Mouse (Mus musculus): ENCODE measurements around the gene Gjb3. TPM values are rescaled to one million over a fixed set of nuclear protein-coding genes. Genes with fewer than 3 reads are reported as not detected.

Gjb3 gene
- polyA plus RNA-seq (2017; shearing (Covaris generic)) = under 1 TPM in 1 of 3 experiments, not detected in 2; 0.20 TPM

DNA sequence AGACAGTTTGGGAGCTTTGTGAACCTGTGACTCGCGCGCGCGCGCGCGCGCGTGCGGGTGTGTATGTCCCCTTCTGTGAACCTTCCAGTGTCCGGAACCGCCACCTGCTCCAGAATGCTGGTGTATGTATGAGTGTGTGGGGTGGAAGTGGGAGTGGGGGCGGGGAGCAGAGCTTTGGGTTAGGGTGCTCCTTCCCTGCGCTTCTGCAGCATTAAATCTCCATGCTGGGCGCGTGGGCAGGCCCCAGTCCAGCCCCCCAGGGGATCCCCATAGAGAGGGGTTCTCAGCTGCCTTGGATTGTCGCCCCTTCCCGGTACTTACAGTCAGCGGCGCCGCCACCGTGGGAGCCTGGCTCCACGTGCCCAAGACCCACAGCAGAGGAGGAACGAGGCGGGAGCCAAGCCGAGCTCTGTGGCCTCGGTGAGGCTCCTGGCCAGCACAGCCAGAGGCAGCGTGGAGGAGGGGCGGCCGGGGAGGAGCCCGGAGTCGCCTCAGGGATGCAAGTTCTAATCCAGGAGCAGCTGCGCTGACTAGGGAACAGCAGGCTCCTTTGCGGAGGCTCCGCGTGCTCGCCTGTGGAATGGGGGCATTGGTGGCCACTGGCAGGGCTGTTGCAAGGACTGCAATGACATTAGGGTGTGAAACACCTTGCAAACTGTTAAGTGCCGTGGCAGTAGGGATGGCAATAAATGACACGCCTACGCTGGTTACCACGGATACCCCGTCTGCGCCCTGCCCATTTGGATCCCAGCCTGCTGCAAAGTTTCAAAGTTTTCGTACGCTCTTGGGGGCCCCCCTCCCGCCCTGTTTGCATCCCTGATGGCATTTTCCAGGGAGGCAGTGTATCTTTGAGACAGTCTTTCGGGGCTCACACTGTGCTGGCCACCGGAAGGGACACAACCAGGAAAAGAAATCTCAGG, at the start of gene Gjb3:
TSS of gene Gjb3 (minus strand) at position 664 of the 920 bp plus-strand sequence.
- ATAC-seq = no peak

DNA sequence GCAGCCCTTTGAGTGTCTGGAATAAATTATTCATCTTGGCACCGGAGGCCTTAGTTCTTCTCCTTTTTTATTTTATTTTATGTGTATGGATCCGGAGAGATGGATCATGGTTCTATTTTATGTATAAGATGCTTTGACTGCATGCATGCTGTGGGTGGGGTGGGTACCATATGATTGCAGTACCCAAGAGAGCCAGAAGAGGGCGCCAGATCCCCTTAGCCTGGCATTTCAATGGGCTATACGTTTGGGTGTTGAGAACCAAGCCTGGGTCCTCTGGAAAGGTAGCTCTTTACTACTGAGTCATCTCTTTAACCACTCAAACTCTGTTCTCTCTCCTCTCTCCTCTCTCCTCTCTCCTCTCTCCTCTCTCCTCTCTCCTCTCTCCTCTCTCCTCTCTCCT, 46.7 kb upstream of the Gjb3 start:
- ATAC-seq = no peak

DNA sequence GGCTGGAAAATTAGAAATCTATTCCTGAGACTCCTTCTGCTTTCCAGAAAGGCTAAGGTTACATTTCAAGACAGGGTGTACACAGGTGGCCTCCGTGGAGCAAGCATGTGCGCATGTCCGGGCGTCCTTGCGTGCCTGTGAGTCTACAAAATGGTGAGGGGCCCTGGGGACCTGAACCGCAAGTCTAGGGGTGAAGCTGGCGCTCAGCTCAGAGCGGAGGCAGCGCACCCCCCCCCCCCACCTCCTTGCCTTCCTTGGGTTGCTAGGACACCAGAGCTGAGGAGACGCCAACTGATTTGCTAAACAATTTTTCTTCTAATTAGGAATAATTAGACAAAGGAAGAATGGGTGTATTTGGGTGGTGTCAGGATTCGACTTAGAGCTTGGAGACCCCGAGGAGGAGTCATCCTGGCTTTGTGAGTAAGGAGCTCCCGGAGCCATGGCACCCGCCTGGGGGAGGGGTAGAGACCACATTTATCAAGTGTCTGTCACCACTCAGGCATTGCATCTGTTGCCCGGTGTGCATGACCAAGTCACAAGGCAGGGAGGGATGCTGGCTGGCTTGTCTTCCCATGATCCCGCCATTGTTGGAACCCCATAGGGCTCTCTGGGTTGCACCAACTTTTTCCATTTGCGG, 45.0 kb upstream of the Gjb3 start:
- no peak for ATAC-seq

DNA sequence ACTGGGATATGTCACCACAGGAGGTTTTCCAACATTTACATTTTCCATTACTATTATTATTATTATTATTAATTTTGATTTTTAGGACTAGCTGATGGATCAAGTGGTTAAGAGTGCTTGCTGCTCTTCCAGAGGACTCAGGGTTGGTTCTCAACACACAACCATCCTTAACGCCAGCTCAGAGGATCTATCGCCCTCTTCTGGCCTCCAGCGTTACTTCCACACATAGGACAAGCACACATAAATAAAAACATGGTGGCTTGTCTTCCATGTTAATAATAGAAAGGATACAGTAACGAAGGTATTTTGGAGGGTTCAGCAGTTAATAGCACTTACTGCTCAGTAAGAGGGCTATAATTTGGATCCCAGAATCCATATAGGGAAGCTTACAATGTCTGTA, 44.0 kb upstream of the Gjb3 start:
- no peak for ATAC-seq

DNA sequence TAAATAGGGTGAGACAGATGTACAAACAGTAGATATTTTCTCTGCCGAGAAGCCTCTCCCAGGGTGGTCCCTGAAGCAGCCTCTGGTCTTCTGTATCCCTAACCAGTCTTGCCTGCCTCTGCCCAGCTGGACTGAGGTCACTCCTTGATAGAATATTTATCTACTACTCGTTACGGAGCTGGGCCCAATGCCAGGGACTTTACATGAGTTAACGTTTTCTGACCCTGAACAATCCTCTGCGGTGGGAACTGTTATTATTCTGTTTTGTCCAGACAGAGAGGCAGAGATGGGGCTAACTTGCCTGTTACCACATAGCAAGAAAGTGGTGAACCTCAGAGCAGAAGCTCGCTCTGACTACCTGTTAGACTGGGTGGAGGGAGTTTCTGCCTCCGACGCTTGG, 42.8 kb upstream of the Gjb3 start:
- no peak for ATAC-seq

DNA sequence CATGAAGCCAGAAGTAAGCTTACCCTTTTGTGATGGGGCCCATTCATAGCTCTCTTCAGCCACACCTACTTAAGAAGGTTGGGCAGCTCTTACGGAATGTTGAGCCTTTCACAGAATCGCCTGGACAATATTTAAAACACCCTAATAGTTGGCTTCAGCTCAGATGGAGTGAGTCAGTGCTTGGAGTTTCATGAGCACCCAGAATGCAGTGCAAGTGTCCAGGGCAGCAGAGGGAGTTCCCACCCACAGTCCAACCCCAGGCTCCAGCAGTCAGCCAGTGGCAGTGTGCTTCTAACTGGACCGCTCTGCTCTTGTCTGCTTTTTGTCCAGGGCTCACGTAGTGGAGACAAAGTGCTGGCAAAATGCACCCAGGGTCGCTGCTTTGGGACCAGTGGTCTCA, 40.9 kb upstream of the Gjb3 start:
- ATAC-seq = no peak

DNA sequence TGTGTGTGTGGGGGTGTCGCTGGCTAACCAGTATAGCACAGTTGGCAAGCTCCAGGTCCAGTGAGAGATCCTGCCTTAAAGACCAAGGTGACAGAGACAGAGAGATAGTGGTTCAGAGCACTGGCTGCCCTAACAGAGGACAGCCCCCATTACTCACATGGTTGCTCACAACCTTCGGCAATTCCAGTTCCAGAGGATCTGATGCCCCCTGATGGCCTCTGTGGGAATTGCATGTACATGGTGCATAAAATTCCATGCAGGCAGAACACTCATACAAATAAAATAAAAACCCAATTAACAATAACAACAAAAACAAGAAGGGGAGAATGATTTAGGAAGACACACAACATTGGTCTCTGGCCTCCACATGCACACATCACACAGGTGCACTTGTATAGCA, 39.8 kb upstream of the Gjb3 start:
- no peak for ATAC-seq

DNA sequence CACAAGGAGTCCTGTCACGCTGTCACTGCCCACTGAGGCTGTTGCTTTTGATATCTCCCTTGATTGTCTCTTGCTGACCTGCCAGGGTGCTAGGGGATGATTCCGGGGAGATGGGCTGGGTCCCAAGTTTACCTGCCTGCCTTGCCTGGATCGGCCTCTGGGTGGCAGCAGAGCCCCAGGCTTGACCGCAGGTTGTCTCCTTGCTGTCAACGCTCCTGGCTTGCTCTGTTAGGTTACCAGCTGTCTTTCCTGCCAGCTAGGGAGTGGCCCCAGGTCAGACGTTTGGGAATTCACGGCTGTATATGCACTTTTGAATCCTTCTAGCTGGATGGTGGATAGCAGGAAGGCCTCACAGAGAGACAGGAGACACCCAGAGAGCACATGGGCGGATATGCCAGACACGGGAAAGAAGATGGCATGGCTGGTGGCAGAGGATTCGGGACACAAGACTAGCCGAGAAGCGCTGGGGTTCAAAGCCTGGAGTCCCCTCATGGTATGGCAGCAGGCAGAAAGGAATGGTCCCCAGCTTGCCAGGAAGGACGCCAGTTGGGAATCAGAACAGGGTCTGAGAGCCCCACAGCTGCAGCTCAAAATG, 37.8 kb upstream of the Gjb3 start:
- ATAC-seq = no peak

DNA sequence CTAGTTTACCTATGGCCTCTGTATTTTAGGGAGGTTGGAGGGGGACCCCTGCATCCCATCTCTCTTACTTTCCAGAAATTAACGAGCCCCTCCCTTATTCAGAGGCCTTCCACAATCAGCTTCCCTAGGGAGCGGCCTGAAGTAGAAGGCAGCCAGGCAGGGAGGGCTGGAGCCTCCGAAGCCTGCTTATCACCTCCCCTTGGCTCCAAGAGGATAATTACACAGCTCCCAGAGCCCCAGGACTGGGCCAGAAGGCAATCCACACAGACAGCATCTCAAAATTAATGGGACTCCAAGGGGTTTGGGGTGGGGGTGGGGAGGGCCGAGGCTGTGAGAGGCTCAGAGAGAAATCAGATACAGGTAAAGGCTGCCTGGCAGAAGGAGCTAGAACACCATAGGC, 35.2 kb upstream of the Gjb3 start:
- ATAC-seq = no peak

DNA sequence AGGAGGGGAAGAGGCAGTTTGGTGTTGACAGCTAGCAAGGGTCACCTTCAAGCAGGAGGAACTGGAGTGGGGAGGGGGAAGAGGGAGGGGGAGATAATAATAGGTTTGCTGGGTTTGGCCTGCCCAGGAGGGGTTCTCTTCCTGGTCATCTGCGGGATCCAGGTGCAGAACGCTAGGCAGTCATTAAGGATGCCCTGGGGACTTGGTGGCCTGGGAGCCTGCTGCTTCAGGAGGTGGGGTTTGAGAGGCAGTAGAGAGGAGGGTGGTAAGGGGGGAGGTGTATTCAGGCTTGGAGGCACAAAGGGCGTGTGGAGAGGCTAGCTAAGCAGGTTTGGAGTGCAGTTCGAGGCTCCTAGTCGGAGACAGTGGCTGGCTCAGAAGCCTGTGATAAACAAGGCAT, 34.8 kb upstream of the Gjb3 start:
- ATAC-seq = no peak

DNA sequence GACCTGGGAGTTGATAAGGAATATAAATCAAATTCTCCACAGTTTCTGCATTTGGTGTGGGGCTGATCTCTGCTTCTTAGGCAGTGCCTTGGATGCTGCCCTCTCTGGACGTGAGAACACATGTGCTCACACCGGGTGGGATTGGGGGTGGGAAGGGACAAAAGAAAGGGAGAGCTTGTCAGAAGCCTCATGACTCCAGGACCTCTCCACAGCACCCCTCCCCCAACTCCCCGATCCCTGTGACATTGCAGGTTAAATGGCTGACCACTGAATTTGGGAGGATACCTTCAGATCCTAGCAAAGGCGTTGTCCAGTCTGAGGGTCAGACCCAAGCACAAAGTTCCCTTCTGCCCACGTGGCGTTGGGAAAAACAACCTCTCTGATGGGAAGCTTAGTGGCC, 33.8 kb upstream of the Gjb3 start:
- no peak for ATAC-seq

DNA sequence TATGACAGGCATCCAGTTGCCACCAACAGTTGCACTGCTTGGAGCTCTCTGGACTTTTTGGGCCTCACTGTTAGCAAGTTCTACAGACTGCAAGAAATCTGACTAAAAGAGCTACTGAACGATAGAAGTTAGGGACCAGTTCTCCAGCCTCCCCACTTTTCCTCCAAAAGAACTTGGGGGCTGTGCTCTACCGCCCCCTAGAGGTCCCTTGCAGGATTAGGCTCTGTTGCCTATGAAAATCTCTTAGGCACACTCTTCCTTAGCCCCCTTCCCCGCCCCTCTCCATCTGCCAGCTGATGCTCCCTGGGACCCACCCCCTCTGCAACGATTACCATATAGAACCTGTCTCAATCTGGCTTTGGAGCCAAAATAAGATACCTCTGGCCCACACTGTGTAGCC, 32.7 kb upstream of the Gjb3 start:
- ATAC-seq = no peak

DNA sequence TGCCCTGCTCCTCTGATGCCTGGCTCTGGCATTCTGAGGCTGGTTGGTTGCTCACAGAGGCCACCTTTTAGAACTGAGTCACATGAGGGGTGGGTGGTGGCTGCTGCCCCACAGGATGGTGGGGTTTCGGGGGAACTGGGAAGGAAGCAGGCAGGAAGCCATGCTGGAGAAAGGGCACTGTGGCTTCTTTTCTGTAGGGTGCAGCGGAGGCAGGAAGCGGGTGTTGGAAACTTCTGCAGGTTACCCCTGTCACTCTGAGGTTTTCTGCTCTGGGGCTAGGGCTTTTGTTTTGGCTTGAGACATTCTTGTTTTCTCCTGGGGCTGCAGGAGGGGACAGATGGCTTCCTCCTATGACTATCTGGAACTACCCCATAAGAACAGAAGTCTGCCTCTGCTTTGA, 31.9 kb upstream of the Gjb3 start:
- ATAC-seq = no peak

DNA sequence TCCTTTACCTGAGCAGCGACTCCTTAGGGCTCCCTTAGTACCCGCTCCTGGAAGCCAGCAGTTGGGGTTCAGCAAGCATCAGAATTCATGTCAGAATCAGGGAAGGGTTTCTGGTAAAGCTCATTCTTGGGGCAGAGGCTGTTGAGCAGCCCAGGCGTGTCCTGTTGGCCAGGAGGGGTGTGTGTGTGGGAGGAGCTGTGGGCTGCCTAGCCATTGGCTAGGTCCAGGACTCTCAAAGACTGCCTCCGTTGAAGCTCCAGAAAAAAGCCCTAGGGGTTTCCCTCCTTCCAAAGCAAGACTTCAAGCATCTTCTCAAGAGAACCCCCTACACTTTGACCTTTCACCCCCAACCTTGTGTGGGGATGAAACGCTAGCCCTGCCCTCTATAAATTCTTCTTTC, 27.4 kb upstream of the Gjb3 start, which contains the start of gene Gjb5:
TSS of gene Gjb5 (minus strand) at position 164 of the 400 bp plus-strand sequence.
- no peak for ATAC-seq

DNA sequence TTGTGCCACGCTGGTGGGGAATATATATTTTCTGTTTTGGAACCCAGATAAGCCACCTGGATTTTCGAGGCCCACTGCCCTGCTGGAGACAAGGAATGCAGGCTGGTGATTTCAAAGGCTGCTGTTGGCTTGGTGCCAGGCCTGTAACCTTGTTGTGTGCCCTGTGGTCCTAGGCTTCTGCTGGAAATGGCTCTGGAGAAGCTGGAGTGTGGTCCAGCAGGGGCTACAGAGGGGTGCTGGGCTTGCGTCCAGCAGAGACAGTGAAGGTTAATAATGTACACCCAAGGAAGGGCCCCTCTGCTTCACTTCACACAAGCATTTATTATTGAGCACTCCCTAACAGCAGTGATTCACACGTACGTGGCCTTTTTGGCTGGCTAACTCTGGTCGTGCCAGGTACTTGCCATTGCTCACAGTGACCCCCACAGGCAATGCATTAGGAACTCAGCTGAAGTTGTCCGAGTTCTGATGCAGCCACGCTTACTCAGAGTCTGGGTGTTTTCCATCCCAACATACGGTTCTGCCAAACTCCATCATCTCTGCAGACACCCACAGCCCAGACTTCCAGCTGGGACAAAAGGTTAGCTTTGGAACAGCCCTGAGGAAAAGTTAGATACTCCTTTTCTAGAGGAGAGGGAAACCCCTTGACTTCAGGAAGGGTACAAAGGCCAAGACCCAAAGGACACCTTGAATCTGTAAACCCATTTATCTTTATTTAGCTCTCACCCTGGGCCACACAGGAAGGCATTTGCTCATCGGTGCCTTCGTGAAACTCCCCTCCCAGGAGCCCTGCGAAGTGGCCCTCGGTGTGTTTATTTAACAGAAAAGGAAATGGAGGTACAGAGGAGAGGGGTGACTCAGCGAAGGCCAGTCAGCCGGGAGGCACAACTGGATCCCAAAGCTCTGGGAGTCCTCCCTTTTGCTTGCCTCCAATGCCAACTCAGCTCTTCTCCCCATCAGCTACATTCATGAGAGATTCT, 24.2 kb upstream of the Gjb3 start:
- no peak for ATAC-seq

DNA sequence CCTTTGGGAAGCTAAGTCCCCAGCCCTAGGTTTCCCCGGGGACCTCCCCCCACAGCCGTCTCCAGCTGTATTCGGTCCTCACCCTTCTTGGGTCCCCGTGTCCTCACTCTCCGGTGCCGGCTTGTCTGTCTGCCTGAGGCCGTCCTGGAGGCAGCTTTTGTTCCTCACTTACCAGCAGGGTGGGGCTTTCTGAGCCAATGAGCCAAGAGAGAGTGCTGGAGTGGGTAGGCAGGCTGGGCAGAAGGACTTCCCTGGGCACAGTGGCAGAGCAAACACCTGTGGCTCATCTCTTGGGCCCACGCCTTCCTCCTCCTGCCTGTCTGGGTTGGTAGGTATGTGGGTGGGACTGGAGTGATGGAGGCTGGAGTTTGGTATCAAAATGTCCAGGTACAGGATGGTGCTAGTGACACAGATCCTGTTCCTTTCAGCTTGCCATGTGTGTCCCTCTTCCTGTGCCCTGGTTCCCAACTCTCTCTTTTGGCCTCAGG, 23.4 kb upstream of the Gjb3 start, which contains the start of gene Gjb4:
TSS of gene Gjb4 (minus strand) at position 131 of the 488 bp plus-strand sequence.
- no peak for ATAC-seq

DNA sequence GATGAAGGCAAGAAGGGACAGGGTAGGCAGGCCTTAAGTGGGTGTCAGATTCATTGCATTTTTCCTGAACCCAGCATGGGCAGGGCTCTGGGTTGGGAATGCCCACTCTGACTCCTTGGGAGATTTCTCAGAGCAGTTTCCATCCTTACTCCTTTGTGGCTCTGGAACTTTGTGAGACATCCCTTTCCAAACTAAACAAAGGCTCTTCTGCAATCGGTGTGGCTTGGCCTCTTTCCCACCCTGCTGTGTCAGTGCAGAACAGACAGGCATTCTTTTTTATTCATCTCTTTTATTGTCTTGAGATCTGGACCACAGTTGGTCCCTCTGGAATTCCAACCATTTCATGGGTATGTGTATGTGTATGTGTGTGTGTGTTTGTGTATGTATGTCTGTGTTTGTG, 21.9 kb upstream of the Gjb3 start:
- ATAC-seq = no peak

DNA sequence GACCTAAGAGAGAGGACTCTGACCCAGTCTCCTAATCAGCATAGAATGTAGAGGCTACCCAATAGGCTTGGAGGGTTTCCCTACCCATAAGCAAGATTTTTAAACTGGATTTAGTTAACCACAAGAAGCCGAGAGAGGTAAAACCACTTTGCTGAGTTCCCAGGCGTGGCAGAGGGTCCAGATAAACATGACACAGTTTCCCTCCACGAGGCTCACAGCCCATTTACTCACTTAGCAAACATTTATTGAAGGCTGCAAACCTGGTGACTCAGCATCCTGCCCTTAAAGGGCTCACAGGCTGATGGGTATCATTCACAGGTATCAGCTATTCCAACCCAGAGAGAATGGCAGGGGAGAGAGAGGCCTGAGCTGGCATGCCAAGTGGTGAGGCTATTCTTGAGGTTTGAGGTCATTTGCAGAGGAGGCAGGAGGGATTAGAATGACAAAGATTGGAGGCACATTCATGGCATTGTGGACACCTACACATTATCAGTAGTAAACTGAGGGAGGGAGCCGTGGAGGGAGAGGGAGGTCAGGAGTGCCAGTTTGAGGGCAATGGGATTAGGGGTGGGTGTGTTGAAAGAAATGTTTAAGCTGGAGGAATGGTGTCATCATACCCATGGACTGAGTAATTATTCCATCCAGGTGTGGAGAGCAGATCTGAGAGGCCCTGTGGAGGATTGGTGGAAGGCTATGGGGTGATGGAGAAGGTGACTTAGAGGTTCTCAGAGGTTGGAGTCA, 19.1 kb upstream of the Gjb3 start:
- no peak for ATAC-seq

DNA sequence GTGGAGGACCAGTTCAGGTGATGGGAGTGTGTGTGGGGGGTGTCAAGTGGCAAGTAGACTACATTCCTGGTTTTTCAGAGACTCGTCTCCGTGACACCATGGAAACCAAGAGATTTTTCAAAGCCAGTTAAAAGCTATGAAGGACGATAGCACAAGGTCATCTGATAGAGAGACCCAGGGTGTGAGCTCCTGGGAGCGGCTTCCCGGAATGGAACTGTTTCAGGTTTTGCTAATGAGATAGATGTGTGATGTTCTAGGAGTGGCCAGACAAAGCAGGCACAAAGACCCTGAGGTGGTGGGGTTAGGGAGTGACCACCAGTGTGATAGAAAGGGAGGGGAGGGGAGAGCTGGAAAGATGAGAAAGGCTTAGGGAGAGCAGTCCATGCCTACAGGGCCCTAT, 14.4 kb upstream of the Gjb3 start:
- ATAC-seq = no peak

DNA sequence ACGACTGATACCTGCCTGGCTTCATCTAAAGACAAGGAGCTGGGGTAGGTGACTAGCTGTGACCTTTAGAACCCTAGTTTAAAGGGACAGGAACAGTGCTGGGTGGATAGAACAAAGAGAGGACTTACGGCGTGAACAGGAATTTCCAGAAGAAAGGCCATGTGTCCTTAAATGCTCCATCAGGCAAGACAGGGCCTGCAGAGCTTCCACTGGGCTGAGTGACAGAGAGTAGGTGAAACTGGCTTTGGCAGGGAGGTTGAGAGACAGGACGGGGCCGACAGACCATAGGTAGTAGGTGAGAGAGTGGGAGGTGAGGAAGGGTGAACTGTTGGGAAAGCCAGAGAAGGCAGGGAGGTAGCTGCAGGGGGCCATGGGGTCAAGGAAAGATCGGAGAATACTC, 10.7 kb upstream of the Gjb3 start:
- no peak for ATAC-seq

DNA sequence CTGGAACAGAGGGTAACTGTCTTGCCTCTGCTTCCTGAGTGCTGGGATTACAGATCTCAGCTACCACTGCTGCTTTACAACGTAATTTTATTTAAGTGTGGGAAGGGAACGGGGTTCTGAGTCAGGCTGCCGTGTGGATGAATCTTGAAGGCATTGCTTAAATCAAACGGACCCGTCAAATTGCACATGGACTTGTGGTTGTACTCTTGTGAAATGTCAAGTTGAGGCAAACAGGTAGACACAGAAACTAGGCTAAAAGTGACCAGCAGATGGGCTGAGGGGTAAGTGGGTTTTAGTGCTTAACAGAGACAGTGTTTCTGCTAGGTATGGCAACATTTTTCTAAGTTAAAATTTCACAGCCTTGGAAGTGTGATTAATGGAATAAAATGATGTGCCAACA, 7.0 kb upstream of the Gjb3 start:
- ATAC-seq = no peak
